Mouse (Mus musculus) embryonic stem cell, embryonic (primary cell): ENCODE results near the gene Mto1.
"Not testable (repeated sequence)": the region's sequence is repeated elsewhere in the genome, so short reads cannot be mapped to it uniquely, and the experiment has no call there.

Experiments used
- CTCF ChIA-PET, 4 experiments: fragments of 300-600 bp in 2 of 4; fragments of 350-600 bp in 2 of 4; sonication (Branson Sonifier 250); formaldehyde crosslinking; loops; one replicate each; lab custom pipeline; 2022; ENCODE audit warnings: inconsistent platforms in 2 of 4; lab: Charles Lee
- POLR2A ChIA-PET, 4 experiments: fragments of 300-600 bp in 2 of 4; fragments of 350-600 bp in 2 of 4; sonication (Branson Sonifier 250); formaldehyde crosslinking; loops; one replicate each; lab custom pipeline; 2022; ENCODE audit warnings: antibody characterized with exemption in 4 of 4, inconsistent platforms in 1 of 4; lab: Charles Lee

The Mto1 gene

DNA sequence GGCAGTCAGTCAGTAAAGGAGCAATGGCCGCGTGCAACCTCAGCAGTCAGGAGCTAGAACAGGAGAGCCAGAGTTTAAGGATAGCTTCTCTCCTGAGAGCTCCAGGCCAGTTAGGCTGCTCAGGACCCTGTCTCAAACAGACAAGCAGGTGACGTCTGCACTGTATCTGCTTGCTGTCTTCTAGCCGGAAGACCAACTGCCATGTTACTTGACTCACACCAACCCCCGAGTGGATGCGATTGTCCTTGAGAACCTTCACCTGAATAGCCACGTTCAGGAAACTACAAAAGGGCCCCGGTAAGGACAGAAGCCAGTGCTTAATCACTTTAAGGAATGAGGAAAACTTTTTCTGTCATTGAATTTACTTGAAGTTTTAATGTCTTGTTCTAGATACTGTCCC lies 9.0 kb downstream of the Mto1 start:
- CTCF ChIA-PET, result interaction anchor here in 1 of 4 experiments (0.6 kb wide), 1 partner anchor 61 kb away, joined by 4 read pairs; no protein-coding TSS in a partner anchor
- POLR2A ChIA-PET, result interaction anchor here (0.7 to 3.2 kb wide), 32 partner anchors 8 to 262 kb away, joined by 3 to 24 read pairs (median 4); partner anchors contain the start of genes Gm17324 (in 3 of the 4), Mto1 (in 2 of the 4), Cgas (in 1 of the 4) and Ddx43 (in 1 of the 4)

DNA sequence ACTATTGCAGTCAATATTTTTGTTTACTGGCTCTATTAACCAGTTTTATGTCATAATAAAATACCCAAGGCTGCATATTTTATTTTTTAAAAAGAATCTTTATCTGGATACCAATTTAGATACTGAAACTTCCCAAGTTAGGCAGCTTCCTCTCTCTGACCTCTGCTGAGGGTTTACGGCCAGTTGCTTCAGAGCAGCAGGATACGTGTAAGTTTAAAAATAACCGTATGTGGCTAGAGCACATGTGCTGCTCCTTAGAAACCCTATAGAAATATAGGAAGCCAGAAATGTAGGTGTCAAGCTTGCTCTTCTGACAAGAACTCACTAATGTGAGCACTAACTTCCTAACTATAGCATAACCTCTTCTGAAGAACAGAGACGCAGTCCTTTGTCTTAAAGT lies 15.3 kb downstream of the Mto1 start:
- POLR2A ChIA-PET, result interaction anchor here in 3 of 4 experiments (0.6 to 27.8 kb wide), 8 partner anchors 10 to 119 kb away, joined by 3 to 1056 read pairs (median 18); partner anchors contain the start of gene Gm17324 (in 1 of the 3)
- CTCF ChIA-PET, result no interaction called here

DNA sequence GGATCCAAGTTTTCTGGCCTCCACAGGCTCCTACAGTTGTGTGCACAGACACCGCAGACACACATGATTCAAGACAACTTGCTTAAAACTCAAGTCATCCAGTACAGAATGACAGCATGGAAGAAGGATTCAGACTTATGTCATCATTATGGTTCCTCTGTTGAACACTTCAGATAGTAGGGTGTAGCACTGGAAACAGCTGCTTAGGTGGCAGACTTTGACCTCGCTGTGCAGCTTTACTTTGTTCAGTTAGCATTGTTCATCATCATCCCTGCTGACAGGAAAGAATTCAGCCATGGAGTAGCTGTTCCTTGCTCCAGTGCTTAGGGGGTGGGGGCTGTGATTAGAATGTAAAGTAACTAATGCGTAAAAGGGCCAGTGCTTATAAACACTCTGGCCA lies 17.7 kb downstream of the Mto1 start:
- ChIA-PET CTCF (no interaction called here), POLR2A (interaction anchor here in 3 of 4 experiments (0.9 to 27.8 kb wide), 10 partner anchors 8 to 60 kb away, joined by 3 to 1056 read pairs (median 14); partner anchors contain the start of genes Gm17324 (in 2 of the 3), Mto1 (in 2 of the 3) and Cgas (in 1 of the 3))

DNA sequence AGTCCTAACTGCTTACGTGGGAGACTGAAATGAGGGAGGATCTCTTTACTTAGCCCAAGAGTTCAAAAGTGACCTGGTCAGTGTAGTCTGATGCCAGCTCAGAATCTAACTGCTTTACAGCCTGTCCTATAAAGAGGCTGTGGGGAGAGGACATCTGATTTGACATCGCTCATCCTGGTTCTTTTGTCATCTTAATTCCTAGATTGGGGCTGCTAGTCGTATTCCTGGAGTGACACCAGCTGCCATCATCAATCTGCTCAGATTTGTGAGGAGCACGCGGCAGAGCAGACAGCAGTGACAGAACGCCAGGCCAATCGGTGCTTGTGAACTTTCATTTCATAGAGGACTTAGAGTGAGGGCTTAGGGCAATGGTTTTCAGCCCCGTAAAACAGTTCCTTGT lies 25.6 kb downstream of the Mto1 start:
- ChIA-PET CTCF (no interaction called here), POLR2A (interaction anchor here (0.6 to 27.8 kb wide), 33 partner anchors 7 to 282 kb away, joined by 3 to 1056 read pairs (median 7); partner anchors contain the start of genes Dppa5a (in 2 of the 4), Cgas (in 1 of the 4), Gm17324 (in 1 of the 4) and Mto1 (in 1 of the 4))

DNA sequence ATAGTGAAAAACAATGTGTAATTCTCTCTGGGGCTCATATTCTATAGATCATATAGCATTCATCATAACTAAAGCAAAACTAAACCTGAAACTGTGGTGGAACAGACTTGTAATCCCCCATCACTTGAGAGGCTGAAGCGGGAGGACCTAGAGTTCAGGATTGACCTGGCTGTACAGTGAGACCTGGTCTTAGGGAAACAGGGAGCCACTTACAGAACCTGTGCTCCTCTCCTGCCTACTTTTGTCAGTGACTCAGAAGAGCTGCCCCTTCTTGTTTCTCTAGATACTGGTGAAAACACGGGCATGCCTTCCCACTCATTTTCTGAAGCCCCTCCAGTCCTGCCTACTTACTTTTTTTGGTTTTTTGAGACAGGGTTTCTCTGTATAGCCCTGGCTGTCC lies 26.3 kb downstream of the Mto1 start:
- CTCF ChIA-PET, result no interaction called here
- POLR2A ChIA-PET, result interaction anchor here (0.6 to 27.8 kb wide), 33 partner anchors 7 to 111 kb away, joined by 3 to 1056 read pairs (median 5); partner anchors contain the start of genes Eef1a1 (in 3 of the 4), Cgas (in 2 of the 4), Dppa5a (in 1 of the 4) and Mto1 (in 1 of the 4)

DNA sequence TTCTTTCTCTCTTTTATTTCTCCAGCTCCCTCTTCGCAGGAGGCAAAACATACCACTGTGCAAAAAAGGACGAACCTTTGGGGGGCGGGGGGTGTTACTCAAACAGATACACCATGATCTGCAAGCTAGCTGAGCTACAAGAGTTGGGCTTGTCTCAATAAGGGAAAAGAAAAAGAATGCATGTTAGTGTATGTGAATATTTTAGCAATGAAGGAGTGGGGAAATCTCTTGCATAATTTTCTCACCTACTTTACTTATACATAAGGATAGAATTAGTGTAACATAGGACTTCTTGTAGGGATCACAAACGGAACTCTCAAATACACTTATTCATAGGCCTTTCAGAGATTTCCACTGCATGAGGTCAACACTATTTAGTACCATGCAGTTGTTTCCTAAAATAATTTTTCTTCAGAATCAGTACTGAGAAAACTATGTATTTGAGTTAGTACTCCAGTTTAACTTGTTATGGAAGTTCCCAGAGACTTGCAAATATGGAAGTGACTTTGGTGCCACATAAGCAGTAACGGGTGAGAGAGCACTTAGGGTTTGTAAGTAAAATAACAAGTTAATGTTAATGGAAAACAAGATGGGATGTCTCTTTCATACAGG lies 26.9 kb downstream of the Mto1 start:
- ChIA-PET CTCF (interaction anchor here in 1 of 4 experiments (1.0 kb wide), 1 partner anchor 52 kb away, joined by 3 read pairs; no protein-coding TSS in a partner anchor), POLR2A (interaction anchor here (0.6 to 27.8 kb wide), 33 partner anchors 9 to 112 kb away, joined by 3 to 1056 read pairs (median 5); partner anchors contain the start of genes Eef1a1 (in 3 of the 4), Cgas (in 2 of the 4), Dppa5a (in 1 of the 4) and Mto1 (in 1 of the 4))

DNA sequence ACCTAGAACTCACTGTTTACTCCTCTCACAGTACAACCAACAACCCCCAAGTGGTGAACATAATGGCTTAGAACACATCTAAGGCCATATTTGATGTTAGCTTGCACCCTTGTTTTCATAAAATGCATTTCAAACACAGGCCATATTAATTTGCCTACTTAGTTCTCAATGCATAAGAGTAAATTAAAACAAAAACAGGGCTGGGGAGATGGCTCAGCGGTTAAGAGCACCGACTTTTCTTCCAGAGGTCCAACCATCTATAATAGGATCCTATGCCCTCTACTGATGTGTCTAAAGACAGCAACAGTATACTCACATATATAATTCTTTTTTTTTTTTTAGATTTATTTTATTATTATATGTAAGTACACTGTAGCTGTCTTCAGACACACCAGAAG lies 27.4 kb downstream of the Mto1 start:
- POLR2A ChIA-PET, result interaction anchor here (0.6 to 27.8 kb wide), 40 partner anchors 8 to 1316 kb away, joined by 3 to 1056 read pairs (median 6); partner anchors contain the start of genes Eef1a1 (in 3 of the 4), Cgas (in 1 of the 4), Ddx43 (in 1 of the 4) and Dppa5a (in 1 of the 4)

DNA sequence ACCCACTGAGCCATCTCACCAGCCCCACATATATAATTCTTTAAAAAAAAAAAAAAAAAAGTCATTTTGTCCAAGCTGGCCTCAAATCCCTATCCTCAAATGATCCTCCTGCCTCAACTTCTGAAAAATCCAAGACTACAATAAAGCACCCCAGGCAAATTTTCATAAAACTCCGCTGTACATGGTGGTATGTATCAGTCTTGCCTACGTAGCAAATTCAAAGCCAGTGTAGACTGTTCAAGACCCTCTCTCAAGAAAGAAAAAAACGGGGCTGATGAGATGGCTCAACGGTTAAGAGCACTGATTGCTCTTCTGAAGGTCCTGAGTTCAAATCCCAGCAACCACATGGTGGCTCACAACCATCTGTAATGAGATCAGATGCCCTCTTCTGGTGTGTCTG lies 27.9 kb downstream of the Mto1 start:
- POLR2A ChIA-PET, result interaction anchor here (0.5 to 27.8 kb wide), 46 partner anchors 9 to 1316 kb away, joined by 3 to 1056 read pairs (median 6); partner anchors contain the start of genes Dppa5a (in 2 of the 4), Gm17324 (in 2 of the 4), Mto1 (in 2 of the 4) and Ddx43 (in 1 of the 4)
- CTCF ChIA-PET, result interaction anchor here in 2 of 4 experiments (1.0 to 1.4 kb wide), 2 partner anchors 42 to 51 kb away, joined by 3 read pairs; no protein-coding TSS in a partner anchor

More for the DNA sequence above, 27.4 kb downstream of the Mto1 start:
- CTCF ChIA-PET, result interaction anchor here in 1 of 4 experiments (1.0 kb wide), 1 partner anchor 52 kb away, joined by 3 read pairs; no protein-coding TSS in a partner anchor

DNA sequence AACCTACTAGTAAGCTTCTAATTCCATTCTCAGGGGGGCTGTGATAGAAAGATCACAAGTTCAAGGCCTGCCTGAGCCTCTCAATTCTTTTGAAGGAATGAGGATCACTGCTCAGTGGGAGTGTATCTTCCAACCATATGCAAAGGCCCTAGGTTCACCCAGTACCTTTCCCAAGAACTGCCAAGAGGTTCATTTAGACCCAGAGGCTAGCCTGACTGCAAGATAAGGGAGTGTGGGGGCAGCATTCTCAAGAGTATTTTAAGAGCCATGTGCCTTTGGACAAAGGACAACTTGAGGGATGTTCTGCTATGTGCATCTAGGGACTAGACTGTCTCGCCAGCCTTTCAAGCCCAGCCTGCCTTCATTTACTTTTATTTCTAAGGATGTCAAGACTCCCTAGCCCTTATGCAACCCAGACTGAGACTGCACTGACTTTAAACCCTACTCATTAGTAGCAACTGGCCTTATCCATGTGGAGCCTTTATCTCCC lies 28.6 kb downstream of the Mto1 start:
- CTCF ChIA-PET, result interaction anchor here in 2 of 4 experiments (0.6 to 1.4 kb wide), 2 partner anchors 41 to 67 kb away, joined by 3 to 5 read pairs; no protein-coding TSS in a partner anchor
- POLR2A ChIA-PET, result interaction anchor here (0.7 to 27.8 kb wide), 54 partner anchors 8 to 300 kb away, joined by 3 to 1056 read pairs (median 6); partner anchors contain the start of genes Dppa5a (in 3 of the 4), Eef1a1 (in 2 of the 4), Gm17324 (in 2 of the 4) and Mto1 (in 2 of the 4)

DNA sequence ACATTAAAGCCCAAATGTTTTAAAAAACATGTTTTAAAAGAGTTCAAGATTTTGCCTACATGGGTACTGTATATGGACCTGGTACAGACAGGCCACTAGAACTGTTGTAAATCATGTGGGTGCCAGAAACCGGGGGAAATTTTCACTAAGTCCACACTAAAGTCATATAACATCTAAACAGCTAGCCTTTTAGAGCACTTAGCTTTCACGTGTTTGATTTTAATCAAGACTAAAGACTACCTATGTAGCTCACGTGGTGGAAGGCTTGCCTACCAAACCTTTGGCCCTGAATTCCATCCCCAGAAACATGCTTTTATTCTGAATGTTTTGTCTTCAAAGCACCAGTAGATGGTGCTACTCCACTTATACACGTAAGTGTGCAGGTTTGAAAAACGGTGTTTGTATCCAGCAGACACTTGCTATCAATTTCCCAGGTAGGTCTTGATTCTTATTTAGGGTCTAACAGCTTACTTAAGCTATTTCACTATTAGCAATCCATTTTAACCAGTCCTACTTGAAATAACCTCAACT lies 29.1 kb downstream of the Mto1 start:
- CTCF ChIA-PET, result interaction anchor here in 2 of 4 experiments (0.6 to 1.4 kb wide), 2 partner anchors 41 to 66 kb away, joined by 3 to 5 read pairs; no protein-coding TSS in a partner anchor

DNA sequence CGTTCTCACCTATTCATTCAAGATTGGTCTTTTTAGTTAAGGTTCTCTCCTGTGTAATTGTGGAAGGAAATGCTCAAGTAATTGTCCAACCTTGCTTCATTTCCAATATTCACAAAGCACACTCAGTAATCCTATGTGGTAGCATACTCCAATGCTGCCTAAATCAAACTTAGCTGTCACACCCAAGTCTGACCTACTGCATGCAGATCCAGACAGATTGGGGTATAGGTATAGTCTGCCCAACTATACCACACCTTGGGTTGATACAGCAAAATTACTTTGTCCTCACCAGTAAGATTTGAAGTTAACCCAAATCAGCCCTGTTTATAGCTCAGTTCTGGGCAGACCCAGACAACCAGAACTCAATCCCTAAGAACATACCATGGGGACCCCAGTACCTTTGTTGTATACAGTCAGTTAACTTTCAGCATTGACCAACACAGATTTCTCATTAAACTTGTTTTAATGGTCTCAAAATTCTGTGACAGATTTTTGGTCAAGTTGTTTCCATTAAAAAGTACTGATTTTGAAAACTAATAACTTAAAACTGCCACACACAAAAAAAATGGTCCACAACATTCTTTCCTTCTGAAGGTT lies 30.1 kb downstream of the Mto1 start:
- CTCF ChIA-PET, result not testable (repeated sequence)
- POLR2A ChIA-PET, result interaction anchor here (0.6 to 27.8 kb wide), 42 partner anchors 9 to 405 kb away, joined by 3 to 1056 read pairs (median 6); partner anchors contain the start of genes Dppa5a (in 3 of the 4), Cgas (in 2 of the 4), Eef1a1 (in 2 of the 4) and Ooep (in 1 of the 4)

More for the DNA sequence above, 29.1 kb downstream of the Mto1 start:
- POLR2A ChIA-PET, result interaction anchor here (0.7 to 27.8 kb wide), 45 partner anchors 9 to 301 kb away, joined by 3 to 1056 read pairs (median 6); partner anchors contain the start of genes Cgas (in 3 of the 4), Dppa5a (in 3 of the 4), Eef1a1 (in 2 of the 4) and Gm17324 (in 1 of the 4)

DNA sequence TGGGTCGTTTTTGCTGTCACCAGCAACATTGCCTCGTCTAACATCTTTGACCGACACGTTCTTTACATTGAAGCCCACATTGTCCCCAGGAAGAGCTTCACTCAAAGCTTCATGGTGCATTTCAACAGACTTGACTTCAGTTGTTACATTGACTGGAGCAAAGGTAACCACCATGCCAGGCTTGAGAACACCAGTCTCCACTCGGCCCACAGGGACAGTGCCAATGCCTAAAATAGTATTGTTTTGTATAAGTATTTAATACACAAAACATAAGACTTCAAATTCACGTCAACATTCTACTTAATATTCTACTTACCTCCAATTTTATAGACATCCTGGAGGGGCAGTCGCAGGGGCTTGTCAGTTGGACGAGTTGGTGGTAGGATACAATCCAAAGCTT lies 31.3 kb downstream of the Mto1 start:
- POLR2A ChIA-PET, result interaction anchor here (0.6 to 27.8 kb wide), 33 partner anchors 9 to 158 kb away, joined by 3 to 1056 read pairs (median 29); partner anchors contain the start of genes Dppa5a (in 3 of the 4), Eef1a1 (in 2 of the 4) and Cgas (in 1 of the 4)
- CTCF ChIA-PET, result not testable (repeated sequence)

DNA sequence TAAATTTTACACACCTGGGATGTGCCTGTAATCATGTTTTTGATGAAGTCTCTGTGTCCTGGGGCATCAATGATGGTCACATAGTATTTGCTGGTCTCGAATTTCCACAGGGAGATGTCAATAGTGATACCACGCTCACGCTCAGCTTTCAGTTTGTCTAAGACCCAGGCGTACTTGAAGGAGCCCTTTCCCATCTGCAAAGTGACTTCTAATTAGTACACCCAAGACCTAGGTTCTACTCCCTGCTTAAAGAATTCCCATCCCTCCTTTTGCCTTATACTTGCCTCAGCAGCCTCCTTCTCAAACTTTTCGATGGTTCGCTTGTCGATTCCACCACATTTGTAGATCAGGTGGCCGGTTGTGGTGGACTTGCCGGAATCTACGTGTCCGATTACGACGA lies 32.2 kb downstream of the Mto1 start:
- CTCF ChIA-PET, result not testable (repeated sequence)
- POLR2A ChIA-PET, result interaction anchor here (0.6 to 27.8 kb wide), 86 partner anchors 8 to 459 kb away, joined by 3 to 1056 read pairs (median 15); partner anchors contain the start of genes Cgas (in 3 of the 4), Dppa5a (in 3 of the 4), Eef1a1 (in 3 of the 4) and Gm17324 (in 3 of the 4)

DNA sequence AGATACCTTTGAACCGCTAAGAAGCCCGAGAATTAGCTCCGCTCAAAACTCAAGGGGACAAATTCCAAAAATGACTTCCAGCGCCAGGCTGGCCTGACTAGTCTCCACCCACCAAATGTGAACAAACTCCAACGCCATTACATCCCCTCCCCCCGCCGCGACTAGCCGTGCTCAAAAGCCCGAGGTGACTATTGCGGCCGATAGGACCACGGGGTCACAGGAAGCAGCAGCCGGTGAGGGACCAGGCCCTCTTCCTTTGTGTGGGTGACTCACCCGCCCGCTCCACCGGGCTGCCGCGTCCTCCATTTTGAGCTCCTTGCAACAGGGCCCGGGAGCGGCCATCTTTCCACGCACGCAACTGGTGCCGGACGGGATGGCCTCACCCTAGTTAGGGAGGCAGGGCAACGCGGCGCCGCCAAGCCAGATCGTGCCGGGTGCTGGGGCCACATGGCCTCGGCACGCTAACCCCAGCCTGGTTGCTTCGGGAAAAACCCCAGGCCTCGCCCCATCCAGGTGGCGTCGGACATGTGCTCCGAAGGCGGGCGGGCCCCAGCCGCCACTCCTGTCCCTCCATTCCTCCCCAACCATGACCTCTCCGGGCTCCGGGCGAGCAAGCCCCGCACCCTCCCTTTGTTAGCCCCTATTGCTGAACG lies 32.8 kb downstream of the Mto1 start:
- ChIA-PET CTCF (interaction anchor here (0.6 to 1.9 kb wide), 8 partner anchors 13 to 149 kb away, joined by 3 to 10 read pairs (median 6); no protein-coding TSS in a partner anchor), POLR2A (interaction anchor here (0.6 to 27.8 kb wide), 141 partner anchors 7 to 1279 kb away, joined by 3 to 1056 read pairs (median 8); partner anchors contain the start of genes Cgas (in 3 of the 4), Ddx43 (in 3 of the 4), Dppa5a (in 3 of the 4) and Eef1a1 (in 3 of the 4))

DNA sequence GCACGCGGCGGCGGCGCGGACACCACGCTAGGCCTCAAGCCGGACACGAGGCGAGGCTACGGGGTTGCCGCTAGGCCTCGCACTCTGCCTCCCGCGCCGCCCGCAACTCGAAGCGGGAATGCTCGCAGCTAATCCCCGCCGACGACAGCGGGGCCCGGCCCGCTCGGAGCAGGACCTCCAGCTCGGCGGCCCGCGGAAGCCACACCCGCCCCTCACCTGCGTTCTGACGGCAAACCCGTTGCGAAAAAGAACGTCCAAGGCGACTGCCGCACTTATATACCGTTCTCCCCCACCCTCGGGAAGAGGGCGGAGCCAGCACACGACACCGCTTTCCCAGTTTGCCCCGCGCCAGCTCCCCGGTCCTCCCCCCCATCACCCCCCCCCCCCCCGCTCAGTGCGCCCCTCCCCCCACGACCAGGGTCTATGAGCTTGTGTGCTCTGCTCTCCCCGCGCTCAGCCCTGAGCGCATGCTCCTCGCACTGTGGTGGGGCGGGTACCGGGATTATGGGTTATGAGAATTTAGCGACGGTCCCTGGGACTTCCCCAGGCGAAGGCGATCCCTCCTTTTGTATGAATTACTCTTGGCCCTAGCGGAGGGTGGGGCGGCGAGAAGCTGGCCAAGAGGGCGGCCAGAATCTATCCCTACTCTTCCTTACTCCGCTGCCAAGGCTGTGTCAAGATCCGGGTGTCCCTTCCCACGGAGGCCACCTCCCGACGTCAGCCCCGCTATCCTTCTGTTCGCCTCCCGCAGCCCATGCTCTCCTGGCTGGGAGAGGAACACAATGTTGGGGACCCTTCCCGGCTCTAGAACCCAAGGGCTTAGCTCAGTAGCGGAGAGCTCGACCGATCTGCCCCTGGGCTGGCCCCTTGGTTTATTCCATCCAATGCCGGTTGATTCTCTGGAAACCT lies 33.7 kb downstream of the Mto1 start:
- ChIA-PET CTCF (interaction anchor here (0.6 to 1.9 kb wide), 12 partner anchors 12 to 148 kb away, joined by 3 to 10 read pairs (median 4); no protein-coding TSS in a partner anchor), POLR2A (interaction anchor here (0.5 to 27.8 kb wide), 166 partner anchors 8 to 1590 kb away, joined by 3 to 1056 read pairs (median 6); partner anchors contain the start of genes Cgas (in 3 of the 4), Ddx43 (in 3 of the 4), Dppa5a (in 3 of the 4) and Gm17324 (in 3 of the 4))
